Mouse (Mus musculus): ENCODE results near the gene Pip4p1. TPM values are rescaled to one million over a fixed set of nuclear protein-coding genes. Genes with fewer than 3 reads are reported as not detected.
"Not testable (repeated sequence)": the region's sequence is repeated elsewhere in the genome, so short reads cannot be mapped to it uniquely, and the experiment has no call there.

Pip4p1 gene
- polyA plus RNA-seq (2012): 6.3 and 8.9 TPM in 2 replicates

DNA sequence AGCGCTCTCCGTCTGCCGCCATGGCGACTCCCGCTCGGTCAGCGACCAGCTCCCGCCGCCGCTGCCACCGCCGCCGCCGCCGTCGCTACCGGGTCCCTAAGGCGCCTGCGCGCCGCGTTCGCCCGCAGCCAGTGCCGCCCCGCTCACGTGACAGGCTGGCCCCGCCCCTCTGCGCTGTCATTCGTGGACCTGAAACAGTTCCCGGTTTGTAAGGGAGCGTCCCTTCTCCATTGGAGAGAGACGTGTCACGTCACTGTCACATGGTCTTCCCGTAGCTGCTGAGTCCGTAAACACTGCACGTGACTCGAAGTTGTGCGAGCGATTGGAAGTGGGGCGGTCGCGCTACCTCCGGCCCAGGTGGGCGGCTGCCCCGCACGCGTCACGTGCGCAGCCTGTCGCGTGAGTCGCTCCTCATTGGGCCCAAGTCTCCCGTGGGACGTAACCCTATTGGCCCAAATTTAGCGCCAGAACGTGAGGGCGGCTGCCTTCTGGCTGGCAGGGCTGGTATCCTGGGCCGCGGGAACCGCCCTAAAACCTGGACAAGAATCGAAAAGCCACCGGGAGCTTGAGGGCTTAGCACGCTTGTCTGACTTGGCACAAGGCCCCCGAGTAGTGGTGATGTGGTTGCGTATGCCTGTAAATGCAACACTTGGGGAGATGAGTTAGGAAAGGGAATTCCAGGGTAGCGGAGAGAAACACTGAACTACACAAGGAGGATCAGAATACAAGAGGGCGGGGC lies at the start of gene Pip4p1, which contains the start of gene Pnp:
TSS of gene Pip4p1 (minus strand) at position 103 of the 739 bp plus-strand sequence.
TSS of gene Pnp (plus strand) at position 329 of the 739 bp plus-strand sequence.
- no peaks in the 10 kb centered on the region for H3K27me3 ChIP-seq (ENCODE audit: control insufficient read depth)
- TF ChIP-seq GATA1 (IDR thresholded peaks at IDR 0.05; ENCODE audit: low read length) (no peak), TAL1 (IDR thresholded peaks at IDR 0.05; ENCODE audit: low read length) (no peak)
- H3K4me1 ChIP-seq (ENCODE audit: control insufficient read depth): peaks cover 37% of the 10 kb centered on the region
- peak within 1 kb of the TSS; percentile 97 for H3K4me3 ChIP-seq (replicated peaks)
- peaks cover 38% of the 10 kb centered on the region for H3K36me3 ChIP-seq (ENCODE audit: control insufficient read depth)
- H3K9me3 ChIP-seq (ENCODE audit: control insufficient read depth, low read length): no peaks in the 10 kb centered on the region

DNA sequence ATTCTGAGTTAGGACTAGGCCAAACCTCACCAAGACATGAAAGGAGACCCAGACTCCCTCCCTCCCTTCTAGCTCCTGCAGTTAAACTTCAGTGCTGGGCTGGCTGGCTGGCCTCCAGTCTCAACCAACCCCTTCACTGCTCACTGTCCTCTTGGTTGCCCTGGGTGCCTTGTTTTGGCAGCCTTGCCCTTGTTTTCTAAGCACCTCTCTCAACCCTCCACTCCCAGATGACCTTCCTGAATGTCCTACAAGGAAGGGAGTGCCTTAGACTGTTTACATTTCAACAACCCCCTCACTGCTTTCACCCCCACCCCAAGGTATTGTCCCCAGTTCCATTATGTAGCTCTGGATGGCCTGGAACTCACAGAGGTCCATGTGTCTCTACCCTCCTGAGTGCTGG lies 49.0 kb upstream of the Pip4p1 start:
- Histone ChIP-seq H3K36me3 (ENCODE audit: control insufficient read depth) (no peaks in the 10 kb centered on the region), H3K4me3 (replicated peaks) (no peak overlapping the region), H3K9me3 (ENCODE audit: control insufficient read depth, low read length) (peaks cover 3% of the 10 kb centered on the region), H3K4me1 (ENCODE audit: control insufficient read depth) (no peaks in the 10 kb centered on the region), H3K27me3 (ENCODE audit: control insufficient read depth) (no peaks in the 10 kb centered on the region)
- no peak for TF ChIP-seq TAL1 (IDR thresholded peaks at IDR 0.05; ENCODE audit: low read length)
- no peak for TF ChIP-seq GATA1 (IDR thresholded peaks at IDR 0.05; ENCODE audit: low read length)

DNA sequence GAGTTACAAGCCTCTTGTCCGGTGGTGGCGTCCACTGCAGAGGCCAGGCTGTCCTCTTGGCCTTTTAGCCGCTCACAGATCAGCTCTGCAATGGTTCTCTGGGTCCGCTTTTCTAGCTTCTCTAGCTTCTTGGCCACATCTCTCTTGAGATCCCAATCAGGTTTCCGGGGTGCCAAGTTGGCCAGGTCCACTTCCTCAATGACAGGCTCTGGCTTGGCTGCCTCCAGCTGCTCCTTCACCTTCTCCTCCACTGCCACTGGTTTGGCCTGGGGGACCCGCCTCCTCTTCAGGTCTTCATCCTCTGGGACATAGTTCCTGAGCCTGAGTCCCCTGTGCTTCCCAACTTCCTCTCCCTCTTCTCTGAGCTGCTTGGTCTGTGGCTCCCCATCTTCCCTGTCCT lies 47.8 kb upstream of the Pip4p1 start:
- not testable (repeated sequence) for H3K27me3 ChIP-seq (ENCODE audit: control insufficient read depth); H3K4me3 ChIP-seq (replicated peaks); H3K36me3 ChIP-seq (ENCODE audit: control insufficient read depth); H3K4me1 ChIP-seq (ENCODE audit: control insufficient read depth); H3K9me3 ChIP-seq (ENCODE audit: control insufficient read depth, low read length)

DNA sequence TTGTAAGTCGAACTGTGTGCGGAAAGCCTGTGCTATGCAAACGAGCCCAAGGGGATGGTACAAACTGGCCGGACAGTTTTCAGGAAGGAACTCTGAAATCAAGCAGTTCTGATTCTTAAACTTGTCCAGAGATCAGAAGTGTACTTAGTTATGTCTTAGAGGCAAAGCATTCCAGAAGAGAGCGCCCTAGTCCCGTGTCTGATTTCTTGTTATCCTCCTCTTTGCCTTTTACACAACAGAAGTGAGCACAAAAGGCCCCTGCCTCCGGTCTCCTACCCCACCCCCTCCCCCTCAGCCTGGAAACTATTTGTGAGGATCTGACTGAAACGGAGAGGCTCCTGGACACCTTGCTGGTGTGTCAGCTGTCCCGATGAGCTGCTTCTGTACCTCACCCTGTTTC lies 46.0 kb upstream of the Pip4p1 start:
- Histone ChIP-seq H3K36me3 (ENCODE audit: control insufficient read depth) (no peaks in the 10 kb centered on the region), H3K4me1 (ENCODE audit: control insufficient read depth) (no peaks in the 10 kb centered on the region), H3K9me3 (ENCODE audit: control insufficient read depth, low read length) (peaks cover 3% of the 10 kb centered on the region), H3K27me3 (ENCODE audit: control insufficient read depth) (no peaks in the 10 kb centered on the region), H3K4me3 (replicated peaks) (no peak overlapping the region)
- TF ChIP-seq GATA1 (IDR thresholded peaks at IDR 0.05; ENCODE audit: low read length) (no peak), TAL1 (IDR thresholded peaks at IDR 0.05; ENCODE audit: low read length) (no peak)

DNA sequence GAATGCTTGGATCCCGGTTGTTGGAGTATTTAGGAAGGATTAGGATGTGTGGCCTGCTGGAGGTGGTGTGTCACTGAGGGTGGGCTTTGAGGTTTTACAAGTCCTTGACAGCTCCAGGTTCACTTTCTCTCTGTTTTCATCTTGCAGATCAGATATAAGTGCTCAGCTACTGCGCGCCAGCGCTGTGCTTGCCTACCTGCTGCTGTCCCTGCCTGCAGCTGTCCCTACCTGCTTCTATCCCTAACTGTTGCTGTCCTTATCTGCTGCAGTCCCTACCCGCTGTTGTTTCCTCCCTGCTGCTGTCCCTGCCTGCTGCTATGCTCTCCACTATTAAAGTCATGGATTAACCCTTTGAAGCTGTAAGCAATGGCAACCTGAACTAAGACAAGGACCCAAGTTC lies 44.3 kb upstream of the Pip4p1 start:
- no peaks in the 10 kb centered on the region for H3K36me3 ChIP-seq (ENCODE audit: control insufficient read depth)
- no peaks in the 10 kb centered on the region for H3K4me1 ChIP-seq (ENCODE audit: control insufficient read depth)
- peaks cover 3% of the 10 kb centered on the region for H3K9me3 ChIP-seq (ENCODE audit: control insufficient read depth, low read length)
- no peak overlapping the region for H3K4me3 ChIP-seq (replicated peaks)
- no peaks in the 10 kb centered on the region for H3K27me3 ChIP-seq (ENCODE audit: control insufficient read depth)
- TF ChIP-seq GATA1 (IDR thresholded peaks at IDR 0.05; ENCODE audit: low read length) (no peak), TAL1 (IDR thresholded peaks at IDR 0.05; ENCODE audit: low read length) (no peak)

DNA sequence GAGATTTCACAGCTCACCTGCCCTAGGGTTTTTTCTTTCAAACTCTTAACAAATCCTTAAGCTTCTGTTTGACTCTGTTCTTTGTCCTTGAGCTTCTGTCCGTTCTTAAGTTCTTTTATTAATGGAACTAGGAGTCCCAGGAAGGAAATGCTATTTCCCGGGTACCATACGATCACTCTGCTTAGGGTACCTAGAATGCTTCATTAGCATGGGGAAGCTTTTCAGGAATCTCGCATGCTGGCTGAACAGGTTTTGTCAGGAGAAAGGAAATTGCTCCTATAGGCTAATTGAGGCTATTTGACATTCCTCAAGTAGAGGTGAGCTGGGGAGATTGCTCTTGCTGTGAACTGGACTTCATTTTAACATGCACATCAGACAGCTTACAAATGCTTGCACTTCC lies 43.0 kb upstream of the Pip4p1 start:
- no peak for TF ChIP-seq GATA1 (IDR thresholded peaks at IDR 0.05; ENCODE audit: low read length)
- no peak for TF ChIP-seq TAL1 (IDR thresholded peaks at IDR 0.05; ENCODE audit: low read length)

DNA sequence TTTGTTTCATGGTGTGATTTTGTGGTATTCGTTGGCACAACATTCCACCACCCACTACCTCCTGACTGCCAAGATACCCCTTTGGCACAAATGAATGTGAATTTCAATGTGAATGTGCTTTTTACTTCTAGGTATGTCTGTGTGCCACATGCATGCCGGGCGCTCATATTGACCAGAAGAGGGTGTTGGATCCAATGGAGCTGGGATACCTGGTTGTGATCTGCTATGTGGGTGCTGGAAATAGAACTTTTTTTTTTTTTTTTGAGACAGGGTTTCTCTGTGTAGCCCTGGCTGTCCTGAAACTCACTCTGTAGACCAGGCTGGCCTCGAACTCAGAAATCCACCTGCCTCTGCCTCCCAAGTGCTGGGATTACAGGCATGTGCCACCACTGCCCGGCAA lies 42.4 kb upstream of the Pip4p1 start:
- not testable (repeated sequence) for H3K27me3 ChIP-seq (ENCODE audit: control insufficient read depth); H3K4me3 ChIP-seq (replicated peaks); H3K36me3 ChIP-seq (ENCODE audit: control insufficient read depth); H3K9me3 ChIP-seq (ENCODE audit: control insufficient read depth, low read length); H3K4me1 ChIP-seq (ENCODE audit: control insufficient read depth)

More for the DNA sequence above, 43.0 kb upstream of the Pip4p1 start:
- Histone ChIP-seq H3K9me3 (ENCODE audit: control insufficient read depth, low read length) (no peaks in the 10 kb centered on the region), H3K36me3 (ENCODE audit: control insufficient read depth) (no peaks in the 10 kb centered on the region), H3K4me1 (ENCODE audit: control insufficient read depth) (no peaks in the 10 kb centered on the region), H3K27me3 (ENCODE audit: control insufficient read depth) (no peaks in the 10 kb centered on the region), H3K4me3 (replicated peaks) (no peak overlapping the region)

DNA sequence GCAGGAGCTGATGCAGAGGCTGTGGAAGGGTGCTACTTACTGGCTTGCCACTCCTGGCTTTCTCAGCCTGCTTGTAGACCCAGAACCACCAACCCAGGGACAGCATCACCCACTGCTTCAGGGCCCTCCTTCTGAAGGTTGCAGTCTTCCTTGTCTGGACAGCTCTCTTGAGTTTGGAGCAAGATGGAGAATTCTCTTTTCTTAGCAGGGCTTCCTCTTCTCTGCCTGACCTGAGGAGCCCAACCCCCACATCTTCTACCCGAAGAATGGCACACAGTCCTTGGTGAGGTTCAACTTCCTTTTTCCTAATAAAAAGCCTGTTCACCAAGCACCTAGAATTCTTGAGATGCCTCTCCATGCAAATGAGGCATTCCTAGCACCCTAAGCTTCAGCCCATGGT lies 40.2 kb upstream of the Pip4p1 start:
- Histone ChIP-seq H3K4me1 (ENCODE audit: control insufficient read depth) (no peaks in the 10 kb centered on the region), H3K4me3 (replicated peaks) (no peak overlapping the region), H3K36me3 (ENCODE audit: control insufficient read depth) (no peaks in the 10 kb centered on the region), H3K27me3 (ENCODE audit: control insufficient read depth) (no peaks in the 10 kb centered on the region), H3K9me3 (ENCODE audit: control insufficient read depth, low read length) (no peaks in the 10 kb centered on the region)
- TF ChIP-seq GATA1 (IDR thresholded peaks at IDR 0.05; ENCODE audit: low read length) (no peak), TAL1 (IDR thresholded peaks at IDR 0.05; ENCODE audit: low read length) (no peak)

DNA sequence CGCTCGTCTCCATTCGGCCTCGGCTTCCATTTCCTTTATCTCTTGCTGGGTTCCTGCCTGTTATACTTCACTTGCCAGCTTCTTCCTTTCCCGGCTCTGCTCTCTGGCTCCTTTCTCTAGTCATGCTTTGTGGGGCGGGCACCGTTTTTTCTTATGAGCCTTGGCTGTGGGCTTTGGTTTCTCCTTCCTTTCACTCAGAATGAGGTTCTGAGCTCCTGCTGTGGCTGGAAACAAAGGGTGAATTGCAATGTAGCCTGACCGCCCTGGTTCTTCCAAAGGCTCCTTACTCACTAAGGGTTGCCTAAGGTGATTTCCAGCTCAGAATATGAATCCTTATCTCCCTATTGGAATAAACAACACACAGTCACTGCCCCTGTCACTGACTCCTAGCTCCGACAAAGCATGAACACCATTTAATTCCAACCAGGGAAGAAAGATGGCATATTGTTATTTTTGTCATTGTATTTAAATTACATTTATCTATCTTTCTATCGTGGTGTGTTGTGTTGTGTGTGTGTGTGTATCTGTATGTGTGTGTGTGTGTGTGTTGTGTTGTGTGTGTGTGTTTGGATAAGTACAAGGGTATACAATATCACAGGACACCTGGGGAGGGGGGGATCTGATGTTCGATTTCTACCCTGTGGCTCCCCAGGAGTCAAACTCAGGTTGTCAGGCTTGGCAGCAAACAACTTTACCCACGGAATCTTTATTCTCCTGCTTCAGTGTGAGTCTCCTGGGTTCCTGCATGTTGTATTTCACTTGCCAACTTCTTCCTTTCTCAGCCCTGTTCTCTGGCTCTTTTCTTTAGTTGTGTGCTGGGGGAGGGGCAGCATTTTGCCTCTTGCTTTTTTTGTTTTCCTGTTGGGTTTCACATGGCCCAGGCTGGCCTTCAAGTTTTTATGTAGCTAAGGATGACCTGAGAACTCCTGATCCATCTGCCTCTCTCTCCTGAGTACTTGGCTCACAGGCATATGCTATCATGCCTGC lies 39.2 kb upstream of the Pip4p1 start:
- Histone ChIP-seq H3K9me3 (ENCODE audit: control insufficient read depth, low read length) (no peaks in the 10 kb centered on the region), H3K27me3 (ENCODE audit: control insufficient read depth) (no peaks in the 10 kb centered on the region), H3K4me1 (ENCODE audit: control insufficient read depth) (no peaks in the 10 kb centered on the region), H3K4me3 (replicated peaks) (no peak overlapping the region), H3K36me3 (ENCODE audit: control insufficient read depth) (no peaks in the 10 kb centered on the region)
- no peak; the same call in 2 of the 3 replicates for TF ChIP-seq TAL1 (IDR thresholded peaks at IDR 0.05; ENCODE audit: low read length)
- no peak for TF ChIP-seq GATA1 (IDR thresholded peaks at IDR 0.05; ENCODE audit: low read length)

Data from erythroblast, embryonic 14.5 days (primary cell).